Mouse (Mus musculus): ENCODE results near the gene Edrf1.

The Edrf1 gene

GRCm38 (mm10) chr7:133637361-133638305 is at the start of gene Edrf1:
TSS of gene Edrf1 (plus strand) at chr7:133637543.
- DNase-seq (ENCODE audit: low read depth in 2 of 2, low spot score in 2 of 2), result peak; percentile 93 to 95

GRCm38 (mm10) chr7:133591750-133592149 is 45.6 kb upstream of the Edrf1 start:
- no peak for DNase-seq (ENCODE audit: low read depth in 2 of 2, low spot score in 2 of 2)

DNA sequence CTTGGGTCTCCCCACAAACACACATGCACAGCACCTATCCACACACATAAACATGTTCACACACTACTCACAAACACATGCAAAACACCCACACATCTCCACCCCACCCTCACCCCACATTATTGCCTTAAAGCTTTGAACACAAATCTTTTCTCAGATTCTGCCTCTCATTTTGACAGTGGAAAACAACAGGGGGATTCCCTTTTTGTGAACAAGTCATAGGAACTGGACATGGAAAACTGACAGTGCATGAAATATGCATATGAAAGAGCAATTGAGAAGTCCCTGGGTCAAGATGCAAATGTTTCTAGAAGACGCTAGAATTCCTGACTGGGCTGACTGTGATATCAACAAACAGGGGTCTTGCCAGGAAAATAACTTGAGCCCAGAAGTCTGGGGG is 36.8 kb upstream of the Edrf1 start:
- DNase-seq (ENCODE audit: low read depth in 2 of 2, low spot score in 2 of 2), result no peak

DNA sequence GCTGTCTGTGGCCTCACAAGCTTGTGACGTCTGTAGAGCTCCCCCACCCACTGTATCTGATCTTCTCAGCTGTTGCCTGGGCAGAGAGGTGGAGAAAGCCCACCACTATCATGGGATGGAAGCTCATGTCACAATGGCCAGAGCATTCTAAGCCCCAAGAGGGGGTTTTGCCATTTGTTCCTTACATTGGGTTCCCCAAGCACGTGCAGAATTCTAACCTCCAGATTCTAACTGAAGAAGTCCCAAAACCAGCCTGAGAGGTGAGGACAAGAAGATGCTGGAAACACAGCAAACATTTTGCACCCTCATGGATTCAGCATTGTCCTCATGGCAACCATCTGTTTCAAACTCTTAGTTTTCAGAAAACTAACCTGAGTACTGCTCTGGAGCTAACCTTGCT is 35.3 kb upstream of the Edrf1 start, which contains the start of gene Tex36:
Gene Tex36 (minus strand): TSS at position 101 of the 400 bp plus-strand sequence.
- no peak for DNase-seq (ENCODE audit: low read depth in 2 of 2, low spot score in 2 of 2)

GRCm38 (mm10) chr7:133603156-133603555 is 34.2 kb upstream of the Edrf1 start:
- no peak for DNase-seq (ENCODE audit: low read depth in 2 of 2, low spot score in 2 of 2)

DNA sequence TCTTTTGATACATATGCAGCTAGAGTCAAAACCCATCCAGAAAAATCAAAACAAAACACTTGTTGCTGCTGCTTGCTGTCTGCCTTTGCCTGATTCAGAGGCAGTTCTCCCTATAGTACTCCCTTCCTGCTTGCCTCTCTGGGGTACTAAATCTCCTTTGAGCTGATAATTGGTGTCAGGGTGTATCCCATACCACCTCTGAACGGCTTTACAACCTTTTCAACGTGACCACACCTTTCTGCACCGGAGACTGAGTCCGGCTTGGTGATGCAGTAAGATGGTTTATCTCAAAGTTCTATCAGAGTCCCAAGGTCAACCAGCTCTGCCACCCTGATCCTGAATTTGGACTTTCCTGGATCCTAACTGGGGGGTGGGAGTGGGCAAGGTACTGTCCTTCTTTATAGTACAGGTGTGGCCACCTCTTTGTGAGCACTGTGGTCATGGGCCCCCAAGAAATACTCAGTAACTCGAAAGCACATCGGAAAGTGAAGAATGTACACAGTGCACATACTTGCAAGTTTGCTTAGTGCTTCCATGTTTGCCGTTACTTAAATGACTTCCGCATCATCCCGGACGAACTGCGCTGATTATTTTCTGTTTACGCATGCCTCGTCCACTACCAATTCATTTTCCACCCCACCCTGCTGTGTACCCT is 32.8 kb upstream of the Edrf1 start:
- DNase-seq (ENCODE audit: low read depth in 2 of 2, low spot score in 2 of 2), result no peak

DNA sequence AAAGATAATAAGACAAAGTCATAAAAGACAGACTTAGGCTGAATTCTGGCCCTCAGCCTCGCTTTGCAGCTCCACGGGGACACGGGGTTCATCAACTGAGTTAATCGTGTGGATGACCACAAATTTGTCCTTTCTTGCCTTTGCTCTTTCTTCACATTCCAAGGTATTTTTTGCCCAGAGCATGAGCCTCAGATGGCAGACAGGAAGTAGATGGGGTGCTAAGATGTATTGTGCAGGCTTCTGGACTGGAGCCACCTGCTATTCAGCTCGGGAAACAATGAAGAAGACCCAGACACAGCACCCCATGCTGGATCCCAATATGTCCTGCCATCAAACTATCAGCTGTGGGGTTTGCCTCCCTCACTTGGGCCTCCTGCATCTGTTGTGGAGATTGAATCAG is 30.0 kb upstream of the Edrf1 start:
- DNase-seq (ENCODE audit: low read depth in 2 of 2, low spot score in 2 of 2), result no peak

GRCm38 (mm10) chr7:133607883-133608575 is 29.3 kb upstream of the Edrf1 start:
- no peak for DNase-seq (ENCODE audit: low read depth in 2 of 2, low spot score in 2 of 2)

GRCm38 (mm10) chr7:133608631-133609340 is 28.6 kb upstream of the Edrf1 start:
- DNase-seq (ENCODE audit: low read depth in 2 of 2, low spot score in 2 of 2), result no peak

DNA sequence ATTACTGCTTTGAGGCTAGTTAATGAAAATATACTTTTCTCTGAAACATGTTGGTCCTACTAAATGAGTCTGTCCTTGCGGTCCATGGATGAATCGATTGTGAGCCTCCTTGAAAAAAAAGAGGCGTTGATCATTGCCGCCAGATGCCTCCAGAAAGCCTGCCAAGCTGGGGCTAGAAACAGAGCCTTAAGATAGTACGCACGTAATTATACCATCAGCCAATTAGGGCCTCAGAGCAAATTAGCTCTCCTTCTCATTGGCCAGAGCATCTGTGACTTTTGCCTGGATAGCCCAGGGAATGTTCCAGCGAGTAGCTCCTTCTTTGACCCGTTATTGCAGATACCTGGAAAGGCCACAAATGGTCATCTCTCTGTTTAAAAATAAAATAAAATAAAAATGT is 27.8 kb upstream of the Edrf1 start:
- DNase-seq (ENCODE audit: low read depth in 2 of 2, low spot score in 2 of 2), result no peak

- no peak for DNase-seq (ENCODE audit: low read depth in 2 of 2, low spot score in 2 of 2)
These were observed 24.4 kb upstream of the Edrf1 start for GRCm38 (mm10) chr7:133612981-133613380.

DNA sequence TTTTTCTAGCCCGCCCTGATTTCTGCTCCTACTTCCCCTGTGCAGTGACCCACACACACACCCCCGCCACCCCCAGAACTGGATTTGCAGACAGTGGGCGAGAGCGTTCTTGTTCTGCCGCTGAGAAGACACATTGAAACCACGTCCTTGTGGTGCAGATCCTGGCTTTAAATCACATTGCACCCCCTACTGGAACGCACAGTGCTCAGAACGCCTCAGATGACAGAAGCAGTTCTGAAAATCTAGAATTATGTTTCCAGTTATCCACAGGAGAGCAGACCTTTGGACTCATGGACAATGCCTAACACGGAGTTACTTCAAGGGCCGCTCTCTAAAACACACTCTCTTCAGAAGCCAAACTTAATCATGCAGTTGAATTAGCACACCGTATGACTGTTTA is 16.6 kb upstream of the Edrf1 start:
- no peak for DNase-seq (ENCODE audit: low read depth in 2 of 2, low spot score in 2 of 2)

GRCm38 (mm10) chr7:133623226-133623625 is 14.1 kb upstream of the Edrf1 start:
- no peak for DNase-seq (ENCODE audit: low read depth in 2 of 2, low spot score in 2 of 2)

DNA sequence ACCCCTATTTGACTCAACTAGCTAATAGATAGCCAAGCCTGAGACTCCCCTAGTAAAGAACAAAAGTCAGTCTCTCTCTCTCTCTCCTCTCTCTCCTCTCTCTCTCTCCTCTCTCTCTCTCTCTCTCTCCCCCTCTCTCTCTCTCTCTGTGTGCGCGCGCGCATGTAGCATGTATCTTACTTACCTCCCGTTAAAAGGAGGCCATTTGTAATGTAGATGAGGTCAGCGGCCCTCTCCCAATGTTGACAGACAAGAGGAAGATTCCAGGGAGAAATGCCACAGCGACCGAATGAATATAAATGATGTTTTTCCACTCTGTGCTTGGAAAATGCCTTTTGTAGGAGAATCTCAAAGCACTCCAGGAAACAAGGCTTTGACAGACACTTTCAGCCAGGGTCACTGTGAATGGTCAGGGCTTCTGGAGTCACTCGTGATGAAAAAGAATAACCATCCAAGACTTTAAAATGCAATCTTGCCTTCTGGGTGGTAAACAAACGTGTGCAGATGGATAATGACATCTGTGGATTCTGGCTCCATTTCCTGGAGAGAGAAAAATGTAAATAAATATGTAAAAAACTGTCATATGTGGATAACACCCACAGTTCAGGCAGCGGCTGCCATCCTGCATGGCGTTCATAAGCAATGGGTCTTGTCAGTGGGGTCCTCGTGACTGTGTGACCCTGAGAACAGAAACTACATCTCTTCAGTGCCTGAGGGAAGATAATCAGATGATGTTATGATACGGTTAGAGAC is 10.0 kb upstream of the Edrf1 start:
- DNase-seq (ENCODE audit: low read depth in 2 of 2, low spot score in 2 of 2), result no peak

GRCm38 (mm10) chr7:133630821-133631220 is 6.5 kb upstream of the Edrf1 start:
- DNase-seq (ENCODE audit: low read depth in 2 of 2, low spot score in 2 of 2), result no peak

GRCm38 (mm10) chr7:133632476-133632875 is 4.9 kb upstream of the Edrf1 start:
- peak in 1 of 2 experiments; percentile 47 for DNase-seq (ENCODE audit: low read depth in 2 of 2, low spot score in 2 of 2)

DNA sequence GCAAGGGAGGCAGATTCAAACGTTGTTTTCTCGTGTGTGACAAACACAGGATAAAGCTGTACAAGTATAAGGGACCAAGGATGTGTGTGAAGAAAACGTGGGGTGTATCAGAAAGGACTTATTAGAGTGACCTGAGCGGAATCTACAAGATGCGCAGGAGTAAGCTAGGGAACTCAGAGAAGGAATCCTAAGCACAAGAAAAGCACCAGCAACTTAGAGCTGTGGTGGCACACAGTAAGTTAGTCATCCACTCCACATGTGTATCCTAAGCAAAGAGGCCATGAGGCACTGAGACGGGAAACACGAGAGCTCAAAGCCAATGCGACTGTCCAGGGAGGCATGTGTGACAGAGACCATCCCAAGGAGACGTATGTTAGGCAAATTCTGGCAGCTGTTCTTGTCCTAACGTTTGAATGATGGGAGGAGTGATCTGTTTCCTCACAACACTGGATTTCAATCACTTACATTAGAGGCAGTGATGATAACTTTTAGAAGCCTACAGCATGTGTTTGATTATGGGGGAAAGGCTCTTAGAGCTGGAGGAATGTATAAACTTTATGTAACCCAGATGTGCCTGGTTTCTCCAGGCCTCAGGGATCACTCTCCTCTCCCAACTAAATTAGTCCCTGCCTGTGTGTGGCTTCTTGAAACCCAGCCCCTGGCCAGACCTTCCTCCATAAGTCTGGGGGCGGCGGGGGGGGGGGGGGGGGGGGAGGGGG is 2.3 kb upstream of the Edrf1 start:
- DNase-seq (ENCODE audit: low read depth in 2 of 2, low spot score in 2 of 2), result no peak

DNA sequence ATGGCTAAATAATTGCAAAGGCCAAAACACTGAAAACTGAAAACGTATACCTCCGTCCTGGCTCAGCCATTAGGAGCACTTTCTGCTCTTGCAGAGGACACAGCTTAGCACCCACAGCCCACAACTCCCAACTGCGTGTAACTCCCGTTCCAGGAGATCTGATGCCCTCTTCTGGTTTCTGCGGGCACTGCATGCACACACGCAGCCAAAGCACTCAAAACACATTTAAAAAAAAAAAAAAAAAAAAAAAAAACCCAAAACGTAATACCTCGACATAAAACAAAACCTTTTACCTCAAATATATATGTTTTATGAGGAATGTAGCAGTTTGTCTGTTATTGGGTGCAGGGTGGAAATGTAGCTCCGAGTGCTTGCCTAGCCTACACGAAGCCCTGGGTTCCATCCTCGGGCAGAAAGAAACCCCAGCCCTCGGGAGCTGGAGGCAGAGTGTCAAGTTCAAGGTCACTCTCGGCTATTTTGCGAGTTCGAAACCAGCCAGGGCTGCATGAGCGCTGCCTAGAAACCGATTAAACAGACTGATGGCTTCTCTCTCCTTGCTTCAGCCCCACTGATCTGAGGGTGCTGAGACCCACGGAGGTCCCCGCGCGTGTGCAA is 498 bp upstream of the Edrf1 start:
- DNase-seq (ENCODE audit: low read depth in 2 of 2, low spot score in 2 of 2), result peak; percentile 79 to 92

- no peak for DNase-seq (ENCODE audit: low read depth in 2 of 2, low spot score in 2 of 2)
These were observed 963 bp downstream of the Edrf1 start for GRCm38 (mm10) chr7:133638306-133638705.
